Mouse (Mus musculus): Measurements from ENCODE around the gene Oas2. TPM values are rescaled to one million over a fixed set of nuclear protein-coding genes. Genes with fewer than 3 reads are reported as not detected.

Oas2 gene
- total RNA-seq, 2 experiments from 2014 or later: 0.12 to 2.9 TPM

DNA sequence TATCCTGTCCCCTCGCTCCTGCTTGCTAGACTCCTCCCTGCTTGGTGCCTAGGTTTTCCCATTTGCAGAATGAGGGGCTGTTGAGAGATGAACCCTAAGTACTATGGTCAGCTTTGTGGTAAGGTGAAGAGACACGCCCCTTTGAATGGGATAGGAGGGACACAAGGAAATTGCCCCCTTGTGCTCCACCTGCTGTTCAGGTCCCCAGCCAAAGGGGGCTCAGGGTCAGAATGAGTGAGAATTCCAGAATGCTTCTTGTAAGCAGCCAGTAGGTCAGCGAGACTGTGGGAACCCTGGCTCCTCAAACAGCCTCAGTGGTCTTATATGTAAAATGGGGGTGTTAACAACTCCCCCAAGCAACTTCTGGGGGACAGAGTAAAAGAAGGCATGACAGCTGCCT lies 51.5 kb downstream of the Oas2 start:
- ATAC-seq (replicated peaks; ENCODE audit: poor library complexity): no peak

DNA sequence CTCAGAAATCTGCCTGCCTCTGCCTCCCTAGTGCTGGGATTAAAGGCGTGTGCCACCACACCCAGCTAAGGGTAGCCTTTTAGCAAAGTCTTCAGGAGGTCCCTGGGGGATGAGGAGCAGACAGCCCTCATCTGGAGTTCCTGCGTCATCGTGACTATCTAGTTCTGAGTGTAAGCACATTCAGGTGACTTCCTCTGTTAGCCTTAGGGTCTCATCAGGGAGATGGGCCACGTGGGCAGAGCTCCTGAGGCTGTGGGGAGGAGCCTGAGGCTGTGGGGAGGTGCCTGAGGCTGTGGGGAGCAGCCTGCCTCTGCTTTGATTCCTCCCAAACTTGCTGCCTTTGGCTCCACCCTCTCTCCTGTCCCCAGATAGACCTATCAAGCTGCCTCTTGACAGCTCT lies 52.8 kb downstream of the Oas2 start:
- ATAC-seq (replicated peaks; ENCODE audit: poor library complexity): no peak

DNA sequence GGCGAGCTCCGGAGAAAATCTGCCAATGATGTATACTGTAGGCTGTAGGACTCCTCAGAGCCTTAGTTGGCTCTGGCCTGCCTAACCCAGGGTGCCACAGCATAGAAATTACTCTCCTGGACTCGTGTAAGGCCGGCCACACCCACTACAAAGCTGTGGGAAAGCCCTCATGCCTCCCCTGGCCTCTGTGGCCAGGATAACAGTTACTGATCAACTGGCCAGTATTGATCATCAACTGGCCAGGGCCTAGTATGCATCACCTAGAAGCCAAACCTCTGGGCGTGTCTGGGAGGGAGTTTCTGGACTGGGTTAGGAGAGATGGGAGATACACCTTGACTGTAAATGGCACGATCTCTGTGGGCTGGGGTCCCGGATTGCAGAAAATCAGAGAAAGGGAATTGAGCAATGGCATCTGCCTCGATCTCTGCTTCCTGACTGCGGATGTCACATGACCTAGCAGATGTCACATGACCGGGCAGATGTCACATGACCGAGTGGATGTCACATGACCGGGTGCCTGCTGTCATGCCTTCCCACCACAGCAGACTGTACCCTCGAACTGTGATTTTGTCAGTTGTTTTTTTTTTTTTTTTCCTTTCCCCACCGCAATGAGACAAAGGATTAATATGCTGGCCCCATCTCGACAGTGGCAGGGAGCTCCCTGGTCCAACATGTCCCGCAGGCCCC lies 53.5 kb downstream of the Oas2 start:
- no peak for ATAC-seq (replicated peaks; ENCODE audit: poor library complexity)

DNA sequence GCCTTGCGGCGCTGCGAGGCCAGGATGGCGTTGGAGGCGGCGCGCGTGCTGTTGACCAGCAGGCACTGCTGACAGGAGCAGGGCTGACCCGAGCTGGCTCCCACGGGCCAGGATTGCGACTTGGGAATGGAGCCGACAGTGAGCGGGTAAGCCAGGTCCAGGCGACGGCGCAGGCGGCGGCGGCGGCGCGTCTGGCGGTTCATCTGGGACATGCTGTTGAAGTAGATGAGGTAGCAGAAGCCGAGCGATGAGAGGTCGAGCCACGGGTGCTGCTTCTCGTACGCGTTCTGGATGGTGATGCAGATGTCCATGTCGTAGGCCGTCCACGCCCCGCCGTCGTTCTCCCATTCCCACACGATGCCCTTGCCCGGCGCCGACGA lies 55.0 kb downstream of the Oas2 start:
- no peak for ATAC-seq (replicated peaks; ENCODE audit: poor library complexity)

DNA sequence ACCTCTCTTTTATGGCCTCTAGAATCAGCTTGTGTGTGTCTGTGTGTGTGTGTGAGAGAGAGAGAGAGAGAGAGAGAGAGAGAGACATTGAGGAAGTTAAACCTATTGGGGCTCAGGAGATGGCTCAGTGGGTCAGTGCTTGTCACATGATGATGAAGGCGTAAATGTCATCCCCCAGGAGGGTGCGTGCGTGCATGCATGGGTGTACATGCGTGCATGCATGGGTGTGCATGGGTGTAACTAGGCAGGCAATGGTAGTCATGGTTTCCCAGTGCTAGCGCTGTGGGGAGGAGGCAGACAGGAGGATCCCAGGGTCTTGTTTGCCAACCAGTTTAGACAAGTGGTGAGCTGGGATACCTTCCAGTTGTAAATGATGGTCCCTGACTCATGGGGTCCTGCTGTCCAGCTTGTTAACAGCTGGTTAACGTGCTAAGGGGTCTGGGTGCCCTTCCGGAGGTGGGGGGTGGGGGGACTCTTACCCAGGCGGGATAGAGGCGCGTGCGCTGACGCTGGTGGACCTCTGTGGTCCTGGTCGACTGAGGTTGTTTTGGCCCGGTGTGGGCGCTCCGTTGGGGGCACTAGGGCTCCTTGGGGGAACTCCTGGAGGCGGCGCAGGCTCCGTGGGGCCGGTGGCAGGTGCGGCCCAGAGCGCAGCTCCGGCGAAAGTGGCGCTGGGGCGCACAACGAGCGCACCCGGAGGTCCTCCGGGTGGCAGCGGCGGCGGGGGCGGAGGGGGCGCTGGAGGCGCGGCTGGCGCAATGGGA lies 55.5 kb downstream of the Oas2 start:
- ATAC-seq (replicated peaks; ENCODE audit: poor library complexity): no peak

DNA sequence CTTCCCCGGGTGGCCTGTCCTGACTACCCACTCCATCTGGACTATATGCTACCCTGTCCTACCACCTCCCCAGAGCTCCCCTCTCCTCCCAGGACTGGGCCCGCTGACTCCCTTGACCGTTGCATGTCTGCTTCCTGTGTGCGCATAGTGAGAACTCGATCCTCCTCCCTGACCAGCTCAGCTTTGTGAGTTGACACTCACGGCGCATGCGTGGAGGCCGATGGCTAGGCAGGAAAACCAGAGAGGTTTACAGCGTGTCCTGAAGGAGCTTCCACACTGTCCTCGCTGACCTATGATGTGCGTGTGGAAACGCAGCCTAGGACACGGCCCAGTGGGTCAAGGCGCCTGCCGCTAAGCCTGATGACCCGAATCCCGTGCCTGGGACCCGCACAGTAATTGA lies 57.6 kb downstream of the Oas2 start:
- ATAC-seq (replicated peaks; ENCODE audit: poor library complexity): no peak

DNA sequence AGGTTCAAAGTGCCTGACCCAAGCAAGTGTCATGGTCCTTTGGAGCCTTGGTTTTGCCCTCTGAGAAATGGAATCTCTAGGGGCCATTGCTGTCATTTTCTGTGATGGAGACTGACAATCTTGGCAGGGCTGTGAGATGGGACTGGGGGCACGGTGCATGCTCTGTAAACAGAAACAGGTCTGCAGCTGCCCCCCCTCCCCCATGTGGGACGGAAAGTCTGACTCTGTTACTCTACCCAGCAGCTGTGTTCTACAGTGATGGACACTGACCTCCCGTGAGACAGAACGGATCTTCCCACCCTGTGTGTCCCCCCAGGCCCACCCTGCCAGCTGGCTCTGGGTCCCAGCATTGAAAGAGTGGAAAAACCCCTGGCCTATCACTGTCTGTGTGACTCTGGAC lies 59.2 kb downstream of the Oas2 start:
- ATAC-seq (replicated peaks; ENCODE audit: poor library complexity): no peak

DNA sequence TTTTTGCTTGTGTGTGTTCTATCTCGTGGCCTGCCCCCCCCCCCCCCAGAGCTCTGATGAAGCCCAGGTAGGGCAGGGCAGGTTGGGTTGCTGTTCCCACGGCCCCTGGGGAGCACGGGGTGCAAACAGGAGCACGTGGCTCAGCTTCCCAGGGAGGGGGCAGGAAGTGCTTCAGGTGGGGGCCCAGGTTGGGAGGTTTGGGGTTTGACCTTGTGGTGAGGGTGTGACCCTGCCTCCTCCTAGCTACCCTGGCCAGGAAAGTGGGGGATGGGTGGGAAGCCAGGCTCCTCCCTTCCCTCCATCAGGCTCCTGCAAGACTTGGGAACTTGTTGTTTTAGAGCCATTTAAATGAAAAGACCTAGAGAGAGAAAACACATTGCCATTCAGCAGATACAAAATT lies 61.2 kb downstream of the Oas2 start:
- ATAC-seq (replicated peaks; ENCODE audit: poor library complexity): no peak

DNA sequence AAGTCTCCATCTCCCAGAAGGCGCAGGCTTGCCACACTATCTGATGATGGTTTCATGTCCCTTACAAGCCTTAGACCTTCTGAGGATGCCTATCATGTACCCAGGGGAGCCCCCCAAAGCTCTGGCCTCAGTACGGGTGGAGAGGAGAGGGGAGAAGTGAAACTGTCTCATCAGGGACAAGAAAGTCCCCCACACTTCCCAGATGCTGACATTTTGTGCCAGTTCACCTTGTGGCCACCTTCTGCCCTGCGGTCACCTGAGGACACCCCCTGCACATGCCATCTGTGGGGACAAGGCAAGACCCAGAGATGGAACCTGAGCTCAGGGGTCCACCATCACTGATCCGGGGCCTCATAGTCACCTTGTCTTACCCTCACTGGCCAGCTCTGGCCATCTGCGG lies 61.8 kb downstream of the Oas2 start:
- ATAC-seq (replicated peaks; ENCODE audit: poor library complexity): no peak

DNA sequence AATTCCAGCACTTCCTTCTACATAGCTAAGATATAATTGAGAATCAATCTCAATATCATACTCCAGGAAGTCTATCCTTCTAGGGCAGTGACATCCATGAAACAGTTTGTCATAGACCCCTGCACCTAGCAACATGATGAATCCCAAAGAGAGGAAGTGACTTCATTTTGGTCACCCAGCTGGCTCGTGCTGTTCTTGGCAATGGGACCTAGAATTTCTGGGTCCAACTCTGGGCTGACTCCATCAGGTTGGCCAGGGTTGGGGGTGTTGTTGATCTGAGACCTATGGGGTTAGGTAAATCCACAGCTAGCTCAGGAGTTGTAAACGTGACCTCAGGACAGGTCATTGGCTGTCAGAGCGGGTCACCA lies 62.2 kb downstream of the Oas2 start:
- ATAC-seq (replicated peaks; ENCODE audit: poor library complexity): no peak

DNA sequence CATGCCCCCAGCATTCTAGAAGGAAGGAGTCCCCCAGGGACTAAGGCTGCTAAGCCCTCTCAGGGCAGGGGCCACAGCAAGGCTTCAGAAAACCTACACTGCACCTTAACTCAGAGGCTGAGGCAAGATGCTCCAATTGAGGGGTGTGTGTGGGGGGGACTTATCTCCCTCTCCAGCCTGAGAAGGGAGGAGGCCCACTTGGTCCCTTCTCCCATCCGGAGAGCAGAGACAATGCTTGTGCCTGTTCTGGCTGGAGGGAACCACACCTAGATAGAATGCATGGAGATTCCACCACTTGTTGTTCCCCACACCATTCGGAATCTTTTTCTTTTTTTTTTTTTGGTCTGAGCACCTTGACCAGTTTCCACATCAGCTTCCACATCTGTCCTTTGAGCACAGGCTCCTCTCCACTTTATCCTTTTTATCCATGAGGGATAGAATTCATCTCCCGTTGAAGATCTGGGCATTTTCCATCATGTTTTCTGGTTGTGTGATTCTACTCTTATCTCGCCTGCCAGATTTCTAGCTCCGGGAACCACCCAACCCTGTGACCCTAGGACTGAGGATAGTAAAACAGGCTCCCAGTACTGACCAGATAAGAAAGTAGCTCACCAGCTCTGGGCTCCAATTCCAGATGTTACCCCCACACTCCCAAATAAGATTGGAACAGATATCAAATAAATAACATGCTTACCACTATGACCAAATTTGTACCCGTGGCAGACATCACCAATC lies 62.7 kb downstream of the Oas2 start:
- ATAC-seq (replicated peaks; ENCODE audit: poor library complexity): no peak

DNA sequence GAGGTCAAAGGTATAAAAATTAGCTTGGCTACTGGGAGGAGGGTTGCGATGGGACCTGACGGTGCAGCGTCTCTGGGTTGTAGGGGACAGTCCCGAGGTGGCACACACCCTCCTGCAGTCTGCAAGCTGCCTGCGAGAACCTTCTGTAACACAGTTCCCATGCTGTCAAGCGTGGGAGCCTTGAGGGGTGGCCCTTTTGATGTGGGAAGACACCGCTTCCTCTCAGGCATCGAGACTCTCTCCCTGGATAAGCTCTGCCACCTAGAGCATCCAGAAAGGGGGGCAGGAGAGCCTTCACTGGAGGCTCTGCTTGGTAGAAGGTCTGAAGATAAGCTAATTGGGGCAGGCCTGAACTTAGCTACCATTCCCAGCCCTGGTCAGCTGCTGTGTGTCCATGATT lies 64.0 kb downstream of the Oas2 start:
- ATAC-seq (replicated peaks; ENCODE audit: poor library complexity): no peak

DNA sequence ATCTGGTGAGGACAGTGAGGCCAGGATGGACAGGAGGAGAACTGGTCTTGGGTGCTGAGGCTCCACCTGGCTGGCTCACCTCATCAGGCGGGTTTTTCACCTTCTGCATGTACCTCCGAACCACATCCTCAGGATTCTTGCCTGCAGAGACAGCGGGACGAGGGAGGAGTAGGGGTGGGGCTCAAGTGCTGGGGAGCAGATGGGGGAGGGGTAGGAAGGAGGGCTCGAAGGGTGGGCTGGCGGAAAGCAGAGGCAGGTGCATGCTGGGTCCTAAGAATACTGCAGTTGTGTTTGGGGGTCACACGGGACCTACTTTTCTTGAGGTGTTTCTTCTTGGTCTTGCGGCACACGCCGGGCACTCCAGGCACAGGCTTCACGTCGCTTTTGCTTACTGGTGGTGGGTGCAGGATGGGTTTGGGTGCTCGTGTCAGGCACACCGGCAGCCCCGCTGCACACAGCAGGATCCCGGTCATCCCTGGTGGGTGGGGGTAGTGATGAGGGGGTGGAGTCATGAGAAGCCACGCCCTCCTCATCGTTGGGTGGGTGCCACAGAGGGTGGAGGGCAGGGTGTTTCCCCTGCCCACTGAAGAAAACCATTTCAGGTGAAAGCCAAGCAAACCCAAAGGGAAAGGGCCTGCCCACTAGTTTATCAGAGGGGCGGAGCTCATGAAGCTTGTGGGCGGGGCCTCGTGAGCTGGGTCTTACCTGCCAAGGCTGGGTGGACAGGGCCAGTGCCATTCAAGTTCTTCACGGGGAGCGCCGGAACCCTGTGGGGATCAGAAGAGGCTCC lies 66.5 kb downstream of the Oas2 start:
- ATAC-seq (replicated peaks; ENCODE audit: poor library complexity): no peak

DNA sequence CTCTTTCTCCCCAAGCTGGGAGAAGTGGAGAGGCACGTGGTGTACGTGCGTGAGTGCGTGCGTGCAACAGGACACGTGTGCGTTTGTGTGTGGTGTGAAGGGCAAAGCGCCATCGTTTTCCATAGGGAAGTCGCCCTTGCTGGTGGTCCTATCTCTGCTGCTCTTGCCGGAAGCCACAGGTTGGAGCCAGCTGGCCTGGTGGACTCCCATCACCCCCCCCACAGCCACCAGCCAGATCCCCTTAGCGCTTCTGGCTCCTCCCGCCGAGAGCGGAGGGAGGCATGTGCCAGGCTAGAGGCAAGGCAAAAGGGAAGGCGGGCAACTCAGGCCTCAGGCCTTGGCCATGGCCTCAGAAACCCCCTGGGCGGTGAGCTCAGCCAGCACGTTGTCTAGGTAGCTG lies 68.7 kb downstream of the Oas2 start:
- ATAC-seq (replicated peaks; ENCODE audit: poor library complexity): no peak

Other genes starting within 250 kb of the Oas2 start
- gene Plbd2, start 246.2 kb downstream of the Oas2 start, total RNA-seq (2015): 8.3 and 9.8 TPM in 2 replicates
- 6.9 and 8.7 TPM in 2 replicates for gene Plbd2, start 246.2 kb downstream of the Oas2 start, total RNA-seq (2017)
- 21.1 and 23.5 TPM in 2 replicates for gene Slc8b1, start 238.7 kb downstream of the Oas2 start, total RNA-seq (2015)
- gene Slc8b1, start 238.7 kb downstream of the Oas2 start, total RNA-seq (2017): 31.8 and 32.5 TPM in 2 replicates
- 37.0 and 38.8 TPM in 2 replicates for gene Tpcn1, start 161.2 kb downstream of the Oas2 start, total RNA-seq (2015)
- gene Tpcn1, start 161.2 kb downstream of the Oas2 start, total RNA-seq (2017): 15.7 and 17.7 TPM in 2 replicates
- gene Iqcd, start 160.8 kb downstream of the Oas2 start, total RNA-seq (2015): not detected in 2 replicates
- 0.81 and 1.1 TPM in 2 replicates for gene Iqcd, start 160.8 kb downstream of the Oas2 start, total RNA-seq (2017)
- gene Rita1, start 137.3 kb downstream of the Oas2 start, total RNA-seq (2015): 2.0 and 2.3 TPM in 2 replicates
- gene Rita1, start 137.3 kb downstream of the Oas2 start, total RNA-seq (2017): 4.7 and 5.8 TPM in 2 replicates
- 11.8 and 13.3 TPM in 2 replicates for gene Ddx54, start 137.1 kb downstream of the Oas2 start, total RNA-seq (2015)
- gene Ddx54, start 137.1 kb downstream of the Oas2 start, total RNA-seq (2017): 34.9 and 35.8 TPM in 2 replicates
- gene Cfap73, start 115.6 kb downstream of the Oas2 start, total RNA-seq (2015): not detected in 2 replicates
- gene Cfap73, start 115.6 kb downstream of the Oas2 start, total RNA-seq (2017): not detected in 2 replicates
- 0.10 and 0.67 TPM in 2 replicates for gene Rasal1, start 101.0 kb downstream of the Oas2 start, total RNA-seq (2015)
- 0.12 and 2.0 TPM in 2 replicates for gene Rasal1, start 101.0 kb downstream of the Oas2 start, total RNA-seq (2017)
- 0.10 TPM in 1 of 2 replicates, not detected in the other for gene Dtx1, start 37.9 kb downstream of the Oas2 start, total RNA-seq (2015)
- gene Dtx1, start 37.9 kb downstream of the Oas2 start, total RNA-seq (2017): not detected in 2 replicates
- gene Oas3, start 27.8 kb upstream of the Oas2 start, total RNA-seq (2015): 1.1 and 1.5 TPM in 2 replicates
- gene Oas3, start 27.8 kb upstream of the Oas2 start, total RNA-seq (2017): 1.1 and 1.3 TPM in 2 replicates
- not detected in 2 replicates for gene Oas1e, start 45.7 kb upstream of the Oas2 start, total RNA-seq (2015)
- gene Oas1e, start 45.7 kb upstream of the Oas2 start, total RNA-seq (2017): not detected in 2 replicates
- gene Oas1c, start 62.7 kb upstream of the Oas2 start, total RNA-seq (2015): 0.83 and 1.6 TPM in 2 replicates
- 2.4 and 6.3 TPM in 2 replicates for gene Oas1c, start 62.7 kb upstream of the Oas2 start, total RNA-seq (2017)
- not detected in 2 replicates for gene Oas1f, start 97.5 kb upstream of the Oas2 start, total RNA-seq (2015)
- not detected in 2 replicates for gene Oas1f, start 97.5 kb upstream of the Oas2 start, total RNA-seq (2017)
- not detected in 2 replicates for gene Oas1h, start 111.6 kb upstream of the Oas2 start, total RNA-seq (2015)
- gene Oas1h, start 111.6 kb upstream of the Oas2 start, total RNA-seq (2017): not detected in 2 replicates
- 0.54 and 1.6 TPM in 2 replicates for gene Oas1g, start 137.8 kb upstream of the Oas2 start, total RNA-seq (2015)
- 0.91 and 2.4 TPM in 2 replicates for gene Oas1g, start 137.8 kb upstream of the Oas2 start, total RNA-seq (2017)
- 9.6 and 12.0 TPM in 2 replicates for gene Oas1a, start 157.7 kb upstream of the Oas2 start, total RNA-seq (2015)
- 11.3 and 12.0 TPM in 2 replicates for gene Oas1a, start 157.7 kb upstream of the Oas2 start, total RNA-seq (2017)
- gene Oas1d, start 164.7 kb upstream of the Oas2 start, total RNA-seq (2015): not detected in 2 replicates
- not detected in 2 replicates for gene Oas1d, start 164.7 kb upstream of the Oas2 start, total RNA-seq (2017)

Measured in megakaryocyte progenitor cell, adult 5-6 weeks (primary cell).